Mouse (Mus musculus) liver, postnatal 0 days (tissue): ENCODE data around the gene Tubb2a.

Experiments
- CTCF ChIP-seq: sonication (generic); IDR thresholded peaks from 2 replicates; pipeline ENCODE4 v1.5.1; 2016; ENCODE audit warnings: antibody characterized with exemption, low read depth
- EP300 ChIP-seq: IDR thresholded peaks from 2 replicates; pipeline ENCODE4 v1.6.1; 2016; ENCODE audit warnings: antibody characterized with exemption, low read depth, mild to moderate bottlenecking

GRCm38 (mm10) chr13:34060061-34060460 is 17.7 kb downstream of the Tubb2a start:
- TF ChIP-seq EP300 (no peak), CTCF (no peak)
